Mouse (Mus musculus) small intestine, adult 2 months (tissue): Measurements from ENCODE around the gene Dnmt3a.

ENCODE experiments used
- CTCF ChIP-seq: fragments of 200-500 bp; IDR thresholded peaks from 2 replicates; pipeline ENCODE4 v1.5.1; 2012; ENCODE audit warnings: low read depth, mild to moderate bottlenecking, control low read depth, inconsistent platforms, low read length, moderate library complexity, mixed read lengths; ENCODE audit not compliant: insufficient replicate concordance, insufficient read length; ENCODE audit errors: extremely low read depth
- POLR2A ChIP-seq: fragments of 200-500 bp; IDR thresholded peaks from 2 replicates; pipeline ENCODE4 v1.6.1; 2012; ENCODE audit warnings: low read depth, mild to moderate bottlenecking, control low read depth, inconsistent platforms, low read length, moderate library complexity

DNA sequence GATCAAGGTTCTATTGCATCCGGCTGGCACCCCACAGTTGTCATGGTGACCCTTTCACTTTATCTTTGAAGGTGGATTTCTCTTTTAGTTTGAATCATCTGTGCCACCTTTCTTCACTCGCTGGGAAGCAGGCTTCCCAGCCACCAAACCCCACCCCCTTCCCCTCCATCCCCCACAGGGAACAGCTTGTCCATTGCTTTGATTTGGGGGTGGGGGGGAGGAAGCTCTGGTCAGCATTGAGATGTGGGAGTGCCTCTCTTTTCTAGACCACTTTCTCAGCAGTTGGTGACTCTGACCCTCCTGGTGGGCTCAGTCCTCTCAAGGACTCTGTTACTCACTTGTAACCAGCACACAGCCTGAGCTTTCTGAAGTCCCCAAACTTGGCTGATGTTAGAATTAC, 80.8 kb downstream of the Dnmt3a start:
- TF ChIP-seq CTCF (no peak), POLR2A (no peak)
